Mouse (Mus musculus): ENCODE measurements around the gene G3bp1. TPM values are rescaled to one million over a fixed set of nuclear protein-coding genes. Genes with fewer than 3 reads are reported as not detected.

Gene G3bp1
- polyA plus RNA-seq, 1 experiment from 2014 or later = 147 TPM

- Histone ChIP-seq H3K4me3 (ENCODE audit: low read depth, low read length) (peak overlapping the region; percentile 99), H3K27me3 (replicated peaks; ENCODE audit: control insufficient read depth, insufficient read depth, low read length) (no peaks in the 10 kb centered on the region), H3K36me3 (ENCODE audit: control insufficient read depth, insufficient read depth, low read length) (peaks cover 30% of the 10 kb centered on the region), H3K9ac (ENCODE audit: low read depth, low read length) (peak overlapping the region; percentile 98), H3K27ac (replicated peaks; ENCODE audit: low read depth, low read length) (peak overlapping the region; percentile 87), H3K4me1 (ENCODE audit: control insufficient read depth, insufficient read depth, low read length) (peaks cover 14% of the 10 kb centered on the region), H3K4me2 (ENCODE audit: low read depth, low read length) (peak overlapping the region; percentile 68), H3K9me3 (ENCODE audit: control insufficient read depth, low read length) (no peaks in the 10 kb centered on the region)
- under 1% methylated on average over 25 of the region's 46 CpGs for WGBS
- ATAC-seq (ENCODE audit: low read depth) (no peak; the same call in 1 of the 2 replicates), DNase-seq (ENCODE audit: low spot score) (peak; percentile 11)
These were observed 622 bp downstream of the G3bp1 start for GRCm38 (mm10) chr11:55469923-55470691.

DNA sequence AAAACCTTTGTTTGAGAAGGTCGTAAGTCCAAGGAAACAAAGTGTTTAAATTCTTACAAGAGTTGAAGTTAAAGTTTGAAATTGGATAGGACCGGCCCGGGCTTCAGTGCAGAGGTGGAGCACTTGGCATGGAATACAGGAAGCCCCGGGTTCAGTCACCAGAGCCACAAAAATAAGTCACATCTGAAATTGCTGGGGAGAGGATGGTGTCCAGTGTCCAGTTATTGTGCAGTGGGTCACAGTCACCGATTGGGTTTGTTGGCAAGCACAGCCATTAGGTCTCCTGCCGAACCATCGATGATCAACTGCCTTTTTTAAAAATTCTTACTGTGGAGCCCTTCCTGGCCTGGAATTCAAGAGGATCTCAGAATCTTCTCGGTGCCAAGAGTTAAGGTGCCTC lies 1.3 kb downstream of the G3bp1 start:
- Histone ChIP-seq H3K4me1 (ENCODE audit: control insufficient read depth, insufficient read depth, low read length) (peaks cover 14% of the 10 kb centered on the region), H3K36me3 (ENCODE audit: control insufficient read depth, insufficient read depth, low read length) (peaks cover 30% of the 10 kb centered on the region), H3K9me3 (ENCODE audit: control insufficient read depth, low read length) (no peaks in the 10 kb centered on the region), H3K9ac (ENCODE audit: low read depth, low read length) (peak overlapping the region; percentile 98), H3K4me3 (ENCODE audit: low read depth, low read length) (peak overlapping the region; percentile 99), H3K27me3 (replicated peaks; ENCODE audit: control insufficient read depth, insufficient read depth, low read length) (no peaks in the 10 kb centered on the region), H3K4me2 (ENCODE audit: low read depth, low read length) (peak overlapping the region; percentile 68), H3K27ac (replicated peaks; ENCODE audit: low read depth, low read length) (peak overlapping the region; percentile 87; the same call in 1 of the 2 replicates)
- 44% methylated on average over 8 of the region's 8 CpGs for WGBS
- no peak for DNase-seq (ENCODE audit: low spot score)
- no peak for ATAC-seq (ENCODE audit: low read depth)

DNA sequence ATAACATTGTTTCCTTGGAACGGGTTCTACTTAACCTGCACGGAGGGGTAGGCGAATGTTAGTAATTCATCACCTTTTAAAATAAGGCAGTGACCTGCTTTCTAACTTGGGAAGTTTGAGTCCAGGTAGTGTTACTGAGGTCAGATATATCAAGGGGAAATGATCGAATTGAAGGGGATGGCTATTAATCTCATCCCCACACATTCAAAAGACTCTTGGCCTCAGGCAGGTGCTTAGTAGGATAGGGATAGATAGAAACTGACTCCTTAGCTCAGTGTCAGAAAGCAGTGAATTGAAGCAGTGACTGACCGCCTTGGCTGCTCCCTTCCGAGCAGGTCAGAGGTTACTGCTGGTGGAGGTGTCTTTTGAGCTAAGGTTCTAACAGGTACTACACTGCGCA lies 2.0 kb downstream of the G3bp1 start:
- WGBS = 88% methylated on average over 7 of the region's 7 CpGs
- Histone ChIP-seq H3K27me3 (replicated peaks; ENCODE audit: control insufficient read depth, insufficient read depth, low read length) (no peaks in the 10 kb centered on the region), H3K4me3 (ENCODE audit: low read depth, low read length) (peak overlapping the region; percentile 99), H3K27ac (replicated peaks; ENCODE audit: low read depth, low read length) (no peak overlapping the region), H3K9me3 (ENCODE audit: control insufficient read depth, low read length) (no peaks in the 10 kb centered on the region), H3K4me1 (ENCODE audit: control insufficient read depth, insufficient read depth, low read length) (peaks cover 14% of the 10 kb centered on the region), H3K36me3 (ENCODE audit: control insufficient read depth, insufficient read depth, low read length) (peaks cover 30% of the 10 kb centered on the region), H3K9ac (ENCODE audit: low read depth, low read length) (no peak overlapping the region), H3K4me2 (ENCODE audit: low read depth, low read length) (peak overlapping the region; percentile 68)
- no peak for DNase-seq (ENCODE audit: low spot score)
- no peak for ATAC-seq (ENCODE audit: low read depth)

DNA sequence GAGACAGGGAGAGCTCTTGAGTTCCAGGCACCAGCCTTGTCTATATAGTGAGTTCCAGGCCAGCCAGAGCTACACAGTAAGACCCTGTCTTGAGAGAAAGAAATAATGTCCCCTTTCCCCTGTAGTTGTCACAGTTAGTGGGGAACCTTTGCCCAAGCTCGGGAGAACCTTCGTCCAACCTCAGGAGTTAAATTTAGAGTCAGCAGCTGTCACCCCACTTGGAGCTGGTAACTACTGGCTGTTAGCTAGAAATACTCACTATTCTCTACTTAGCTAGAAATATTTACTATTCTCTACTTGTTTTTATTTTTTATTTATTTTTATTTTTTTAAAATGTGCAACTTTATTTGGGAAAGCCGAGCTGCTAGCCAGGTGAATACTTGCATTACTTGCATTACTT lies 3.7 kb downstream of the G3bp1 start:
- 75% methylated on average over 3 of the region's 3 CpGs for WGBS
- Histone ChIP-seq H3K36me3 (ENCODE audit: control insufficient read depth, insufficient read depth, low read length) (peaks cover 37% of the 10 kb centered on the region), H3K9ac (ENCODE audit: low read depth, low read length) (no peak overlapping the region), H3K4me1 (ENCODE audit: control insufficient read depth, insufficient read depth, low read length) (peaks cover 11% of the 10 kb centered on the region), H3K4me3 (ENCODE audit: low read depth, low read length) (no peak overlapping the region), H3K9me3 (ENCODE audit: control insufficient read depth, low read length) (no peaks in the 10 kb centered on the region), H3K27ac (replicated peaks; ENCODE audit: low read depth, low read length) (no peak overlapping the region), H3K27me3 (replicated peaks; ENCODE audit: control insufficient read depth, insufficient read depth, low read length) (no peaks in the 10 kb centered on the region), H3K4me2 (ENCODE audit: low read depth, low read length) (0 out of 2 replicates have a peak overlapping the region, but pooled peaks have one; percentile 7)
- DNase-seq (ENCODE audit: low spot score) (no peak), ATAC-seq (ENCODE audit: low read depth) (no peak)

DNA sequence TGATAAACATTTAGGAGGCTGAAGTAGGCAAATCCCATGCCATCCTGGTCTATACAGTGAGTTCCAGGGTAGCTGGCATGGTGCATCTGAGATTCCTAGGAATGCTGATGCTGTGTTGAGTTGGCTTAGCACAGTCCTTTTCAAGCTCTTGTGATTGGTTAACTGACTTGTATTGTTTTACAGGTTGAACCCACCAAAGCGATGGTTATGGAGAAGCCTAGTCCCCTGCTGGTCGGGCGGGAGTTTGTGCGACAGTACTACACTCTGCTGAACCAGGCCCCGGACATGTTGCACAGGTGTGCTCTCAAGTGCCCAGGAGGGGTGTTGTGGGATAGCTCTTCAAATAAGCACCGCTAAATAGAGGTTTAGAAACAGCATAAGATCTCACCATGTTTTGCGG lies 16.0 kb downstream of the G3bp1 start:
- H3K36me3 ChIP-seq (ENCODE audit: control insufficient read depth, insufficient read depth, low read length) = peaks cover 74% of the 10 kb centered on the region
- H3K9ac ChIP-seq (ENCODE audit: low read depth, low read length) = no peak overlapping the region
- ATAC-seq (ENCODE audit: low read depth) (no peak), DNase-seq (ENCODE audit: low spot score) (no peak)
- no peak overlapping the region for H3K4me2 ChIP-seq (ENCODE audit: low read depth, low read length)
- no peak overlapping the region for H3K27ac ChIP-seq (replicated peaks; ENCODE audit: low read depth, low read length)
- H3K4me1 ChIP-seq (ENCODE audit: control insufficient read depth, insufficient read depth, low read length) = no peaks in the 10 kb centered on the region
- no peaks in the 10 kb centered on the region for H3K27me3 ChIP-seq (replicated peaks; ENCODE audit: control insufficient read depth, insufficient read depth, low read length)
- WGBS = 96% methylated on average over 7 of the region's 7 CpGs
- H3K4me3 ChIP-seq (ENCODE audit: low read depth, low read length) = no peak overlapping the region
- H3K9me3 ChIP-seq (ENCODE audit: control insufficient read depth, low read length) = no peaks in the 10 kb centered on the region

GRCm38 (mm10) chr11:55496158-55496557 lies 26.7 kb downstream of the G3bp1 start:
- peaks cover 94% of the 10 kb centered on the region for H3K36me3 ChIP-seq (ENCODE audit: control insufficient read depth, insufficient read depth, low read length)
- WGBS = 90% methylated on average over 6 of the region's 6 CpGs
- no peak overlapping the region for H3K27ac ChIP-seq (replicated peaks; ENCODE audit: low read depth, low read length)
- H3K9me3 ChIP-seq (ENCODE audit: control insufficient read depth, low read length) = no peaks in the 10 kb centered on the region
- no peak overlapping the region for H3K9ac ChIP-seq (ENCODE audit: low read depth, low read length)
- no peak for DNase-seq (ENCODE audit: low spot score)
- H3K4me1 ChIP-seq (ENCODE audit: control insufficient read depth, insufficient read depth, low read length) = no peaks in the 10 kb centered on the region
- no peaks in the 10 kb centered on the region for H3K27me3 ChIP-seq (replicated peaks; ENCODE audit: control insufficient read depth, insufficient read depth, low read length)
- H3K4me3 ChIP-seq (ENCODE audit: low read depth, low read length) = no peak overlapping the region
- no peak overlapping the region for H3K4me2 ChIP-seq (ENCODE audit: low read depth, low read length)
- ATAC-seq (ENCODE audit: low read depth) = no peak

GRCm38 (mm10) chr11:55497885-55498284 lies 28.4 kb downstream of the G3bp1 start:
- peaks cover 87% of the 10 kb centered on the region for H3K36me3 ChIP-seq (ENCODE audit: control insufficient read depth, insufficient read depth, low read length)
- H3K27ac ChIP-seq (replicated peaks; ENCODE audit: low read depth, low read length) = no peak overlapping the region
- 69% methylated on average over 5 of the region's 5 CpGs for WGBS
- DNase-seq (ENCODE audit: low spot score) = peak; percentile 67
- H3K9ac ChIP-seq (ENCODE audit: low read depth, low read length) = no peak overlapping the region
- H3K4me3 ChIP-seq (ENCODE audit: low read depth, low read length) = no peak overlapping the region
- H3K27me3 ChIP-seq (replicated peaks; ENCODE audit: control insufficient read depth, insufficient read depth, low read length) = no peaks in the 10 kb centered on the region
- ATAC-seq (ENCODE audit: low read depth) = 0 out of 2 replicates have a peak, but pooled peaks have one; percentile 55
- no peak overlapping the region for H3K4me2 ChIP-seq (ENCODE audit: low read depth, low read length)
- H3K9me3 ChIP-seq (ENCODE audit: control insufficient read depth, low read length) = no peaks in the 10 kb centered on the region
- H3K4me1 ChIP-seq (ENCODE audit: control insufficient read depth, insufficient read depth, low read length) = no peaks in the 10 kb centered on the region

GRCm38 (mm10) chr11:55501955-55502531 lies 32.6 kb downstream of the G3bp1 start:
- Histone ChIP-seq H3K27ac (replicated peaks; ENCODE audit: low read depth, low read length) (no peak overlapping the region), H3K9me3 (ENCODE audit: control insufficient read depth, low read length) (no peaks in the 10 kb centered on the region), H3K9ac (ENCODE audit: low read depth, low read length) (no peak overlapping the region), H3K27me3 (replicated peaks; ENCODE audit: control insufficient read depth, insufficient read depth, low read length) (no peaks in the 10 kb centered on the region), H3K4me2 (ENCODE audit: low read depth, low read length) (no peak overlapping the region), H3K36me3 (ENCODE audit: control insufficient read depth, insufficient read depth, low read length) (peaks cover 51% of the 10 kb centered on the region), H3K4me3 (ENCODE audit: low read depth, low read length) (no peak overlapping the region), H3K4me1 (ENCODE audit: control insufficient read depth, insufficient read depth, low read length) (no peaks in the 10 kb centered on the region)
- DNase-seq (ENCODE audit: low spot score) = no peak
- no peak for ATAC-seq (ENCODE audit: low read depth)
- 77% methylated on average over 8 of the region's 8 CpGs for WGBS

Measured in embryonic facial prominence, embryonic 14.5 days (tissue).